Mouse (Mus musculus) cerebellum, postnatal 10 days (tissue): ENCODE results near the gene Hadhb.

Experiments
- DNase-seq, 2 experiments: peaks; one replicate each; pipeline ENCODE4 v3.0.0; 2021; ENCODE audit warnings: mixed read lengths in 2 of 2

Hadhb gene

GRCm38 (mm10) chr5:30128680-30129079, 26.4 kb upstream of the Hadhb start:
- no peak for DNase-seq

DNA sequence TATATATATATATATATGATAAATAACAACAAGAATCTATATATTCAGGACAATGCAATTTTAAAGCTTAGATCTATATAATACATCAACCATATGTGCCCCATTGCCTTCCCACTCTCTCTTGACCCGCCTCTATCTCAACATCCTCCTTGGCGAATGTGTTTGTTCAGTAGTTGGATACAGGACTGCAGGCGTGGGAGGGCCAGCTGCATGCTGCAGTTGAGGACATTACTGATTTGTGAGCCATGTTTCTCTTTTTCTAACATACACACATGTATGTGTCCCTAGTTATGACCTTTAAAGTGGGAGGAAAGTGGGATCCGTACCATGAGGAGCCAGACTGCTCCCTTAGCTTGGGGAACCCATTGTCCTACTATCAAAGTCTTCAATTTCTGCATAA, 23.8 kb upstream of the Hadhb start:
- no peak for DNase-seq

- DNase-seq: no peak
Observed at GRCm38 (mm10) chr5:30132173-30132572, 22.9 kb upstream of the Hadhb start.

GRCm38 (mm10) chr5:30135711-30136231, 19.3 kb upstream of the Hadhb start:
- no peak for DNase-seq

- DNase-seq: no peak
Observed at GRCm38 (mm10) chr5:30137271-30137670, 17.8 kb upstream of the Hadhb start.

DNA sequence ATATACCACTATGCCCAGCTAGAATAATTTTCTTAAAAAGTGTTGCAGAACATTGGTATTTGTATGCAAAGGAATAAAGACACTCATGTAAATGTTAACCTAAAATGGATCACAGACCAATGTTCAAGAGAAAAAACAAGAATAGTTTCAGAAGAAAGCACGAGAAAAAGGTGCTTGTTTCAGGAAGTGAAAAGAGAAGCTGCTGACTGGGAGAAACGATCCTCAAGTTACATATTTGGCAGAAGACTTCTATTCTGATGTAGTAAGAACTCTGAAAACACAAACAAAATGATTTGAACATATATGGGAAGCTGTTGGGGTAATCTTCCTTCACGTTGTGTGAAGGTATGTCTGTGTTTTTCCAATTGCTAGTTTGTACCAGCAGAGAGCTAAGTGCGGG, 16.9 kb upstream of the Hadhb start:
- no peak for DNase-seq

- DNase-seq: no peak
Observed at GRCm38 (mm10) chr5:30146526-30146925, 8.5 kb upstream of the Hadhb start.

GRCm38 (mm10) chr5:30148133-30148920, 6.7 kb upstream of the Hadhb start:
- no peak for DNase-seq

GRCm38 (mm10) chr5:30152007-30152406, 3.0 kb upstream of the Hadhb start:
- no peak for DNase-seq

- DNase-seq: no peak
Observed at GRCm38 (mm10) chr5:30152413-30152812, 2.6 kb upstream of the Hadhb start.

DNA sequence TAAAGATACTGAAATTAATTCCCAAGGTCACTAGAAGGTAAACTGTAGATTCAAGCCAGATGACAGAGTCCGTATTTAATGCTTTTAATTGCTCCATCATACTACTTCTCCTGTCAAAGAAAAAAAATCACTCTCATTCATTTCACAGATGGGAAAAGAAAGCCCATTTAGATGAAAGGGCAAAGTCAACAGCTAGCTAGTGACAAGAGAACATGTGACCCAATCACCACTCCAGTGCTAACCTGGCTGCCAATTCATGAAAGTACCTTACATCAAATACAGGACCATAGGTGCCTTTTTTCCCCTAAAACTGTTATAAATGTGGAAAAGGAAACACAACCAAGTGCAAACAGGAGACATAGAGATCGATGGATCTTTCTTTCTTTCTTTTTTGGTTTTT, 1.8 kb upstream of the Hadhb start:
- no peak for DNase-seq

DNA sequence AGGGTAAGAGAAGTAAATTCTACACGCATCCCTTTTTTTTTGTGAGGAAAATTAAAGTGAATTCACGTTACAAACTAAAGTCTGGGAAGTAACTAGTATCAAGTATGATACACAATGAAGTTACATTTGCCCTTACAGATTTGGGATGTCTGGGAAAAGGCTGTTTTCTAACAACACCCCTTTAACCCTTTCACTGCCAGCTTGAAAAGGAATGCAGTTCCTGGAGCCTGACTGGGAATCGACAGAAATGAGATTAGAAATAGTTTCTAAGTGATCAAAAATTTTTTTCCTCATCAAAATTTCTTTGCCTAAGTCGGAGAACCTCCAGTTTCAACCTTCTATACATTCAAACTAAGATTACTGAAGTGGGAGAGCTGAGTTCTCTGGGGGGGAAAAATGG, 1.0 kb upstream of the Hadhb start:
- DNase-seq: peak; percentile 42 to 77

DNA sequence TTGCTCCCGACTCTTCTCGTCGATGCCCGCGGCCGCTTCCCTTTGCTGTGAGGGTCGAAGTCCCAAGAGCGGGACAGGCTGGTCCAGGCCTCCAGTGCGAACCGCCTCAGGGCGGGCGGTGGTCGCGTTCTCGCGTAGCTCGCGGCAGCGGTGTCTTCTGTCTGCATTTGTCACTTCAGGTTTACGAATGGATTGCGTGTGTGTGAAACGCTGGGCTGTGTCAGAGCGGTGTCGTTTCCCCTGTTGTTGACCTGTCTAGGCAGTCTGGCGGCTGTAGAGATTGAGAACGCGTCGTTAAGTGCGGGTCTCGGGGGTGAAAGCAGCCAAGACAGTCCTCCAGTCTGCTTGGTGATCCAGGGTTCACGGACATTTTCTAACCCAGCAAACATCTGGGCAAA, 346 bp downstream of the Hadhb start:
- no peak for DNase-seq

- no peak for DNase-seq
Observed at GRCm38 (mm10) chr5:30155821-30156629, 977 bp downstream of the Hadhb start.

DNA sequence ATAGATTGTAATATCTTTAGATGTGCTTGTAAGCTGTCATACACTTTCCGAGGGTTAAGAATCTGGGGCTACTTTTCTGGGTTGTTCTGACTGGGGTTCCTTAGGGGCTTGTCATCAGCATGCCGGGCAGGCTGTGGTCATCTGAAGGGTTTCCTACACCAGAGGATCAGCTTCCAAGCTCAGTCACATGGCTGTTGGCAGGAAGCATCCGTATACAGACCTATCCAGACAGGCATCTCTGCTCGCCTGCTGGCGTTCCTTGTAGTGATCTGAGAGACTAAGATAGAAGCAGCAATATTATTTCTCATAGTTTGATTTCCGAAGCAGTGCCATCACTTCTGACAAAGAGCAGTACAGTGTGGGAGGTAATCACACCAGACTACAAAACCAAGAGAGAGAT, 4.6 kb downstream of the Hadhb start:
- peak; percentile 34 to 40 for DNase-seq

DNA sequence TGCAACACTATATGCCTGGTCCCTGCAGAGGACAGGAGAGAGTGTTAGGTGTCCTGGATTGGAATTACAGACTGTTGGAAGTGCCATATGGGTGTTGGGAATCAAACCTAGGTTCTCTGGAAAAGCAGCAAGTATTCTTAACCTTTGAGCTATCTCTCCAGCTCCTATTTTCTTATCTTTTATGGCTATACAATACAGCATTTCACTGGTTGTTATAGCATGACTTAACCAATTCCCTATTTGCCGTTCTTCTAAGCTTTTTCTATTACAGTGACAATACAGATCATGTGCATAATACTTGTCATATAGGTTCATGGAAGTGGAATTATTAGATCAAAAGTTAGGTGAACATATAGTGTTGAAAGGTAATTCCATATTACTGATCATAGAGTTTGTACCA, 6.8 kb downstream of the Hadhb start:
- no peak for DNase-seq

DNA sequence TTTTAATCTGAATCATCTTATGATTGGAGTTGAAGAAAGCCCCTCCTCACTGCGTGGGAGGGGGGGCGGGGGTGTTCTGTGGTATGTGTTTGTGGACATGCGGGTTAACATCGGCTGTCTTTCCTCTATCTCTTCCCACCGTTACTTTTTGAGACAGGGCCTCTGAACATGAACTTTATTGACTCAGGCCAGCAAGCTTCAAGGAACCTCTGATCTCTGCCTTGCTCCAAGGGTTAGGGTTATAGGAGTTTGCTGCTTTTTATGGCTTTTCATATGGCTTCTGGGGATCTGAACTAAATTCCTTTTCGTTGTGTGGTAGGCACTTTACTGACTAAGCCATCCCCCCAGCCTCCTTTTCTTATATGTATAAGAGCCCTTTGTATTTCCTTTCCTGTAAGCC, 7.3 kb downstream of the Hadhb start:
- no peak for DNase-seq

DNA sequence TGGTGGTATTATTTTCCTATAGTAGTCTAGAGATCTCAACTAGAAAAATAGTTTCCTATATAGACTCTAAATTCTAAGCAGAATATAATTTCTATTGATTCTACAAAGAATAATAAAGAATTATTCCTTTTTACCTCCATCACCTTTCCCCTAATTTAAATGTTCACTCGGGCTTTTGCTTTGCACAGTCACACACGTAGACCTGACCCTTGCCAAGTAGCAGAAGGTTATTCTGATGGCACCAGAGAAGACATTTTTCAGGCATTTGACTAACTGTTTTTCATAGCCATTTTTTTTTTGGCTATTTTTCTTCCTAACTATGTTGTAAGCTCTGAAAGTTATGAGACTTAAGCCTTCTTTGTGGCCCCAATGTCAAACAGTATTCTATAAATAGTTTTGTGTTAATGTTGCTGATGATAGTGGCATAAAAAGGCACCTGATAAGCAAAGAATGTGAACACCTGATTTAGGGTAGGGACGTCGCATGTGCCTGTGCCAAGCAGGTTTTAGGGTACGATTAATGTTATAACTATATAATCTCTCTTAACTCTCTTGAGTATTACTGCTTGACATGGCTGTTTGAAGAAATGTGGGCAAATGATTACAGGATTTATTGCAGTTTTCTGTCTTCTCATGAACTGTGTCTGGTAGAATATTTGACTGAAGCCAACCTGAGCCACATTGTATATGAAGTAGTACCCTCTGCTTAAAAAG, 10.3 kb downstream of the Hadhb start:
- no peak for DNase-seq

DNA sequence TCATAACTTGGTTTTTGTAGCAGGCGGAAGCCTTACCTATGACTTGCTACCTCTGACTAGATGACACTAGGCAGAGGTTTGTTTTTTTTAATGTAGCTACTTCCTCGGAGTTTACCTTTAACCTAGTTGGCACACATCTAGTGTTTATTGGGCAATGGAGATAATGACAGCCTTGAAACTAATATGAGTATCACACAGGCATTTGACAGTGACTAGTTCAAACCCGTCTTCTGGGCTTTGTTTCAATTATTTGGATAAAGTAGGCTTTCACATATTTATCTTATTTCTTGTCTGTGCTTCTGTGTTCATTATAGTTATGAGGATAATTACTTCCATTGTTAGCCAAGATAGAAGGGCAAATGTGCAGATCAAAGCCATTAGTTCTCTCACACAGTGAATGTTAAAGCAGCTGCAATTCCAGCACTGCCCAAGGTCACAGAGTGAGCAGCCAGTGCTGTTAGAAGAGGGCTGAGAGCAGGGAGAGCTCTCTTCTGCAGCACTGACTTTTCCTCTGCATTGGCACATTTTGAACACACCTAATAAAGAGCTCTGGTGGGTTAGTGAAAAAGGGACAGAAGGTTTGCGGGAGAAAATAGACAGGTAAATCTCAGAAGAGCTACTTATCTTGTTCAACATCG, 15.4 kb downstream of the Hadhb start:
- DNase-seq: no peak

DNA sequence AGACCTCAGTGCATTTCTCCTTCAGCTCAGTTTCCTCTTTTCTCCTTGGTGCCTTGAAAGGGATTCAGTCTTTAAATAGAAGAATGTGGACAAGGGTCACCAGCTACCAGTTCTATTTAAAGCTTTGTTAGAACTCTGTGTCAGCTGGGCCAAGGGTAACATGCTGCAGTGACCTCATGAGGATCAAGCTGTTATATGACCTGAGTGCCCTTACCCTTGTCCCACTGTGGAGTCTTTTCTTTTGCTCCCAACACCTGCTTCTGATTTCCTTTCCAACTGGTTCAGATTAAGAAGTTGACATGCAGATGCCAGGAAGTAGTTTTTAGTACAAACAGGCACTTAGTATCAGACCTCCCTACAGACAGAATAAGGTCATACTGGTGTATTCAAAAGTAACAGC, 17.1 kb downstream of the Hadhb start:
- no peak for DNase-seq

- no peak for DNase-seq
Observed at GRCm38 (mm10) chr5:30172931-30173692, 18.1 kb downstream of the Hadhb start.

DNA sequence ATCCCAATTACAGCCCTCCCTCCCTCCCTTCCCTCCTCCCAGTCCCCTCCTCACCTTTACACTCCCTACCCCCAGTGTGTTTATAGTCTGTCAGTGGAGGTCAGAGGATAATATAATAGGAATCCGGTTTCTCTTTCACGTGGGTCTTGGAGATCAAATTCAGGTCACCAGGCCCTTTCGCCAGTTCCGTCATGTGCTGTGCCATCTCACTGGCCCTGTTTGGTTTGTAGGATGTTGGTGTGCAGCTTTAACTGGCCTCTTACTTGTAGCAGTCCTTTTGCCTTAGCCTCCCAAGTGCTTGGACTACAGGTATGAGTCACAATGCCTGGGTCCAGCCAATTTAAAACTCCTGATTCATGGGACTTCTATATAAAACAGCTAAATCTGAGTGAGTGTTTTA, 20.8 kb downstream of the Hadhb start:
- DNase-seq: no peak
